Mouse (Mus musculus) heart, embryonic 11.5 days (tissue): ENCODE results near the gene Tpbpa. TPM values are rescaled to one million over a fixed set of nuclear protein-coding genes. Genes with fewer than 3 reads are reported as not detected.
"Not testable (repeated sequence)": the region's sequence is repeated elsewhere in the genome, so short reads cannot be mapped to it uniquely, and the experiment has no call there.

Source experiments
- ATAC-seq: fragments of 200-750 bp; cut with Nextera tagmentation; replicated peaks from 2 replicates; pipeline ENCODE4 v1.8.0; 2017; ENCODE audit warnings: moderate library complexity; ENCODE audit not compliant: insufficient number of reproducible peaks, low FRiP score, low TSS enrichment
- H3K27ac ChIP-seq: fragments of 300-500 bp; sonication (generic); 2 replicates; pipeline ENCODE4 v1.5.1; 2014; ENCODE audit warnings: mild to moderate bottlenecking, low read depth, low read length
- H3K27me3 ChIP-seq: fragments of 300-500 bp; sonication (generic); 2 replicates; pipeline ENCODE4 v1.6.1; 2014; ENCODE audit warnings: mild to moderate bottlenecking, low read length, mixed read lengths; ENCODE audit not compliant: control insufficient read depth, insufficient read depth
- H3K36me3 ChIP-seq: fragments of 300-500 bp; sonication (generic); 2 replicates; pipeline ENCODE4 v1.6.1; 2014; ENCODE audit warnings: mild to moderate bottlenecking, low read length, moderate library complexity, mixed read lengths; ENCODE audit not compliant: control insufficient read depth, insufficient read depth
- H3K4me1 ChIP-seq: fragments of 300-500 bp; sonication (generic); 2 replicates; pipeline ENCODE4 v1.6.1; 2014; ENCODE audit warnings: low read length; ENCODE audit not compliant: control insufficient read depth, insufficient read depth
- H3K4me2 ChIP-seq: fragments of 300-500 bp; sonication (generic); 2 replicates; pipeline ENCODE4 v1.6.1; 2014; ENCODE audit warnings: mild to moderate bottlenecking, moderate library complexity
- H3K4me3 ChIP-seq: fragments of 300-500 bp; sonication (generic); 2 replicates; pipeline ENCODE4 v1.5.1; 2014; ENCODE audit warnings: low read depth, low read length
- H3K9ac ChIP-seq: fragments of 300-500 bp; sonication (generic); 2 replicates; pipeline ENCODE4 v1.6.1; 2014; ENCODE audit warnings: mild to moderate bottlenecking, low read depth, low read length, moderate library complexity
- H3K9me3 ChIP-seq: fragments of 300-500 bp; sonication (generic); replicated peaks from 2 replicates; pipeline ENCODE4 v1.6.1; 2016; ENCODE audit warnings: low read length; ENCODE audit not compliant: control insufficient read depth
- WGBS: fragments of 180-500 bp; shearing (Covaris S2); extraction: QIAGEN DNeasy Blood & Tissue Kit; methylation state at CpG from one replicate; pipeline ENCODE4 v1.1.7; 2014; ENCODE audit not compliant: insufficient replicate concordance; 5-methylcytosine and 5-hydroxymethylcytosine counted together
- polyA plus RNA-seq: library from polyadenylated mRNA; unstranded; fragments of >200 nt; fragmentation: Nextera tagmentation; extraction: Ambion mirVana; gene quantifications from 2 replicates; pipeline ENCODE4 v1.2.1, GENCODE M21; 2014

The Tpbpa gene
- polyA plus RNA-seq, 1 experiment from 2014 or later: not detected

DNA sequence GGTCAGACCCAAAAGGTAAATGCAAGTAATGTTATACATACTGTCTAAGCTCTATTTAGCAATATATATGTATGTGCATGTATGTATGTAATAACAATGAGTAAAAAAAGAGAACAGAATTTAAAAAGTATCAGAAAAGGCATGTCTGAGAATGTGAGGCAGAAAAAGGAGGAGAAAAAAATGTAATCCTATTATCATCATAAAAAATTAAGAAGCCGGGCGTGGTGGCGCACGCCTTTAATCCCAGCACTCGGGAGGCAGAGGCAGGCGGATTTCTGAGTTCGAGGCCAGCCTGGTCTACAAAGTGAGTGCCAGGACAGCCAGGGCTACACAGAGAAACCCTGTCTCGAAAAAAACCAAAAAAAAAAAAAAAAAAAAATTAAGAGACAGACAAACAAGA is 45.0 kb downstream of the Tpbpa start, which contains the start of gene Gm49392:
Gm49392 (minus strand) TSS at position 101 of the 400 bp plus-strand sequence.
- 97% methylated on average over 4 of the region's 8 CpGs for WGBS
- H3K9me3 ChIP-seq, H3K4me2 ChIP-seq, ATAC-seq, H3K27me3 ChIP-seq, H3K9ac ChIP-seq, H3K36me3 ChIP-seq, H3K4me1 ChIP-seq, H3K4me3 ChIP-seq: not testable (repeated sequence)
- H3K27ac ChIP-seq: peak within 1 kb of the TSS; percentile 29

DNA sequence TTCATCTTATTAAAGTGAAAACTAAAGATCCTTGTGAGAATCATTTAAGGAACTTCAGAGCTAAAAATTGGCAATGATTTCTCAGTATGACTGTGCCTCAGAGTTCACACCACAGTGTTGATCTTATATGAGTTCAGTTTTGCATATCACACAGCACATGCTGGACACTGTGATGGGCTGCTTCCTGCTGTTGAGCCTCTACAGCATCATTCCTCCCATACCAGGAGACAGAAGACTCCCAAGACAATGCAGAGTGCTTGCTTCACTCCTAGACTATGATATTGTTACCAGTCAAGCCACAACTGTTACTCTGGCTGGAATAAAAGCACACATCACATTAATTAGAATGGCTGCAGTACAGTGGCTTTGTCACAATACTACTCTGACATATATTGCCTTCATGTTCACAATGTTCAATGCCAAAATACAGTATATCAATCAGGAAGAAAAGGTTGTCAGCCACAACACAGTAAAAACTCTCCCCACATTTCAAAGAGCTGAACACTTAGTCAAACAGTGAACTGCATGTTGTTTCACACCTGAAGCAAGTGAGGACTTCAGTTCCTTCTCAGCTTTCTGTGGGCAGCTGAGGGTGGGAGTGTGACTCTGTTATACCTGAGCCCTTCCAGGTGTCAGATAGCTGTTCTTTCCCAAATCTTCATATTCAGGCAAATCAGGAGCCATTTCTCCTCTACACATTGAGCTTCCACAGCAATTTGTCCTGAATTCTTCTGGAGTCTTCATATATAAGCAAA is 46.2 kb downstream of the Tpbpa start:
- no peak overlapping the region for H3K9ac ChIP-seq
- ATAC-seq: no peak
- H3K4me3 ChIP-seq: no peak overlapping the region
- H3K36me3 ChIP-seq: no peaks in the 10 kb centered on the region
- H3K27ac ChIP-seq: no peak overlapping the region
- no peak overlapping the region for H3K4me2 ChIP-seq
- H3K9me3 ChIP-seq: no peaks in the 10 kb centered on the region; the same call in 1 of the 2 replicates
- H3K27me3 ChIP-seq: no peaks in the 10 kb centered on the region
- H3K4me1 ChIP-seq: no peaks in the 10 kb centered on the region

GRCm38 (mm10) chr13:60892301-60892700 is 49.5 kb downstream of the Tpbpa start:
- Histone ChIP-seq H3K4me2 (no peak overlapping the region), H3K27me3 (no peaks in the 10 kb centered on the region), H3K36me3 (no peaks in the 10 kb centered on the region), H3K4me3 (no peak overlapping the region), H3K4me1 (no peaks in the 10 kb centered on the region), H3K9me3 (no peaks in the 10 kb centered on the region; the same call in 1 of the 2 replicates), H3K27ac (no peak overlapping the region), H3K9ac (no peak overlapping the region)
- WGBS: 62% methylated on average over 1 of the region's 1 CpGs
- ATAC-seq: no peak

Other genes with a start within 250 kb of the Tpbpa start
- not detected in 2 replicates for gene BC051665, start 155.6 kb downstream of the Tpbpa start, polyA plus RNA-seq
- gene Ctsll3, start 139.1 kb downstream of the Tpbpa start, polyA plus RNA-seq: not detected in 2 replicates
- gene 4930486L24Rik, start 77.5 kb downstream of the Tpbpa start, polyA plus RNA-seq: not detected in 2 replicates
- 0.48 and 0.49 TPM in 2 replicates for gene Gm49392, start 45.1 kb downstream of the Tpbpa start, polyA plus RNA-seq
- gene Ctla2b, start 44.5 kb downstream of the Tpbpa start, polyA plus RNA-seq: 4.2 and 4.7 TPM in 2 replicates
- gene Tpbpb, start 37.1 kb downstream of the Tpbpa start, polyA plus RNA-seq: not detected in 2 replicates
- gene Gm49393, start 6.4 kb downstream of the Tpbpa start, polyA plus RNA-seq: not detected in 2 replicates
- 4.6 TPM in 1 of 2 replicates, not detected in the other for gene Gm49391, start 5.4 kb downstream of the Tpbpa start, polyA plus RNA-seq
- 60.7 and 62.5 TPM in 2 replicates for gene Ctla2a, start 5.4 kb downstream of the Tpbpa start, polyA plus RNA-seq
- 0.17 and 0.30 TPM in 2 replicates for gene Ctsj, start 64.0 kb upstream of the Tpbpa start, polyA plus RNA-seq
- gene Ctsq, start 98.6 kb upstream of the Tpbpa start, polyA plus RNA-seq: not detected in 2 replicates
- gene Ctsr, start 222.3 kb upstream of the Tpbpa start, polyA plus RNA-seq: not detected in 2 replicates